Mouse (Mus musculus) lung, embryonic 15.5 days (tissue): Measurements from ENCODE around the gene Fgfr2. TPM values are rescaled to one million over a fixed set of nuclear protein-coding genes. Genes with fewer than 3 reads are reported as not detected.

ENCODE experiments used
- ATAC-seq: fragments of 200-750 bp; cut with Nextera tagmentation; 2 replicates; pipeline ENCODE4 v1.8.0; 2017; ENCODE audit warnings: moderate number of reproducible peaks, borderline replicate concordance; ENCODE audit not compliant: low FRiP score, low TSS enrichment; ENCODE audit errors: extremely low read depth
- H3K27ac ChIP-seq: fragments of 300-500 bp; sonication (generic); 2 replicates; pipeline ENCODE4 v1.5.1; 2015; ENCODE audit warnings: moderate library complexity, mild to moderate bottlenecking, inconsistent platforms
- H3K27me3 ChIP-seq: fragments of 300-500 bp; sonication (generic); 2 replicates; pipeline ENCODE4 v1.6.1; 2015; ENCODE audit warnings: inconsistent platforms
- H3K36me3 ChIP-seq: fragments of 300-500 bp; sonication (generic); 2 replicates; pipeline ENCODE4 v1.6.1; 2015; ENCODE audit warnings: inconsistent platforms
- H3K4me1 ChIP-seq: fragments of 300-500 bp; sonication (generic); 2 replicates; pipeline ENCODE4 v1.6.1; 2015; ENCODE audit warnings: inconsistent platforms
- H3K4me2 ChIP-seq: fragments of 300-500 bp; sonication (generic); 2 replicates; pipeline ENCODE4 v1.6.1; 2015; ENCODE audit warnings: inconsistent platforms, mild to moderate bottlenecking, moderate library complexity
- H3K4me3 ChIP-seq: fragments of 300-500 bp; sonication (generic); 2 replicates; pipeline ENCODE4 v1.5.1; 2015; ENCODE audit warnings: mild to moderate bottlenecking, inconsistent platforms
- H3K9ac ChIP-seq: fragments of 300-500 bp; sonication (generic); 2 replicates; pipeline ENCODE4 v1.6.1; 2015; ENCODE audit warnings: inconsistent platforms
- H3K9me3 ChIP-seq: fragments of 300-500 bp; sonication (generic); 2 replicates; pipeline ENCODE4 v1.6.1; 2016; ENCODE audit warnings: inconsistent platforms
- WGBS: fragments of 180-500 bp; shearing (Covaris S2); methylation state at CpG from one replicate; pipeline ENCODE4 v1.1.7; 2015; 5-methylcytosine and 5-hydroxymethylcytosine counted together
- polyA plus RNA-seq: library from polyadenylated mRNA; unstranded; fragments of >200 nt; fragmentation: Nextera tagmentation; extraction: Ambion mirVana; gene quantifications from 2 replicates; pipeline ENCODE4 v1.2.1, GENCODE M21; 2015

Fgfr2 gene
- polyA plus RNA-seq, 1 experiment from 2014 or later, result 160 TPM

- Histone ChIP-seq H3K4me1 (peaks cover 13% of the 10 kb centered on the region; the same call in 1 of the 2 replicates), H3K36me3 (peaks cover 3% of the 10 kb centered on the region; the same call in 1 of the 2 replicates), H3K4me3 (no peak overlapping the region), H3K9me3 (no peaks in the 10 kb centered on the region), H3K27ac (no peak overlapping the region), H3K4me2 (no peak overlapping the region), H3K9ac (no peak overlapping the region), H3K27me3 (no peaks in the 10 kb centered on the region)
- no peak for ATAC-seq
- 87% methylated on average over 2 of the region's 2 CpGs for WGBS
Measured at GRCm38 (mm10) chr7:132816528-132816927, 306.6 kb downstream of the Fgfr2 start.

DNA sequence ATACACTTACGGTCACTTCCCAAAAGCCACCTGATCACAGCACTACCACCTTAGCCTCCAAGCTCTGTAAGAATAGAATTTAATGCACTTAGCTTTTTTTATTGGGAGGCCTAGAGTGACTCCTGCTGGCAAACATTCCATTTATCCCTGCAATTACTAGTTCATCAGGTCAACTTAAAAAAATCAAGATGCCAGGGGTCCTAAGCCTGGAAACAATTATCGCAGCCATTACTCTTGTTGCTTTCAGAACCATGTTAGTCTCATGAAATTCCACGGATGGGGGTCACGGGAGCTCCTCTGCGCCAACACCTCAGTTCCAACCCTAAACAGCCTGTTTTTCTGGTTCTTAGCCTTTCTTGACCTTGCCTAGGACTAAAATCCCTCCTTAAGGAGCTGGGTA is 308.1 kb downstream of the Fgfr2 start:
- Histone ChIP-seq H3K27ac (no peak overlapping the region), H3K9me3 (no peaks in the 10 kb centered on the region), H3K4me3 (no peak overlapping the region), H3K4me1 (peaks cover 25% of the 10 kb centered on the region), H3K36me3 (peaks cover 3% of the 10 kb centered on the region; the same call in 1 of the 2 replicates), H3K9ac (no peak overlapping the region), H3K4me2 (no peak overlapping the region), H3K27me3 (no peaks in the 10 kb centered on the region)
- WGBS, result 67% methylated on average over 5 of the region's 5 CpGs
- ATAC-seq, result no peak

DNA sequence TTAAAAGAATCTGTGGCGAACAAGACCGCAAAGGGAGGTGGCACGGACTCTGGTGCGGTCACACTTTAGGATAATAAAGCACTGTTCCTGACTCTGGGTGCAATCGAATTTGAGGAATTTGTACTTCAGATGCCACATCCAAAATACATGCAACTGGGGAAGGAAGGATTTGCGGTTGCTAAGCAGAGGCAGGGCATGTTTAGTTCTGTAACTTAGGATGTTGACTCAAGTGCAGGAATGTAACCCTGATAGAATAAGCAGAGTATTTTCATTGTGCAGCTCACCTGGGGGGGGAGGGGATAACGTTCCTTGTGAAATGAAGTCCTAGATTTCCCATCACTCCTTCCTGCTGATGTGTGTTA is 309.1 kb downstream of the Fgfr2 start:
- H3K9ac ChIP-seq, result peak overlapping the region; percentile 78
- no peaks in the 10 kb centered on the region for H3K27me3 ChIP-seq
- peaks cover 3% of the 10 kb centered on the region; the same call in 1 of the 2 replicates for H3K36me3 ChIP-seq
- ATAC-seq, result no peak
- no peaks in the 10 kb centered on the region for H3K9me3 ChIP-seq
- peak overlapping the region; percentile 70 for H3K4me3 ChIP-seq
- peak overlapping the region; percentile 85 for H3K4me2 ChIP-seq
- 1% methylated on average over 7 of the region's 7 CpGs for WGBS
- peak overlapping the region; percentile 96 for H3K27ac ChIP-seq
- H3K4me1 ChIP-seq, result peaks cover 35% of the 10 kb centered on the region

DNA sequence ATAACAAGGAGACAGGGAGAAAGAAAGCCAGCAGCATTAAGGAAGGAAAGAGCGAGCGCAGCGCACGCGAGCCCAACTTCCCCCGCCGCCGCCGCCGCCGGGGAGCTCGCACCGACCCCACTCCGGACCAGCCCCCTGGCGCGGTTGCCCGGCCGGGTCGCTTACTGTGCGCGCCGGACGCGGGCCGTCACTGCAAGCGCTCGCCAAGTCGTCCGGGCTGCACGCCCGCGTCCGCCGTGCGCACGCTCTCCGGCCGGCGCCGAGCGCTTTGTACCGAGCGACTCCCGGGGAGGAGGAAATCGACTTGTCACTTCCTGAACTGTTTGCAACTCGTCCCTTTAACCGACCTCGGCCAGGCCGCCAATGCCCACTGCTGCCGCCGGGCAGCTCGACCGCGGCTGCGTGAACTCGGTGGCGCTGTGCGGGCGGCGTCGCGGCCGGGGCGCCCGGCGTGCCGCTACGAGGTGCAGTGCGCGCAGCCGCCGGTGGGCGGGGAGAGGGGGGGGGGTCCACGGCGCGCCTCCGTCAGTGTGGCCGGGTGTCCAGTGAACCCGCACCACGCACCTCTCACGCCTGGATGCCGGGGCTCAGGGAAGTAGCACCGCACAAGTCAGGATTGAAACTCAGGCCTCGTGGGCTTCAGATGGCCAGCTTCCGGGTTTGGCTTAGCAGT is 309.6 kb downstream of the Fgfr2 start, which contains the start of gene Fam53b:
Gene Fam53b, minus strand, starts transcription at position 471 of the 673 bp plus-strand sequence.
- no peaks in the 10 kb centered on the region for H3K9me3 ChIP-seq
- 1% methylated on average over 85 of the region's 85 CpGs for WGBS
- no peaks in the 10 kb centered on the region for H3K27me3 ChIP-seq
- peak; percentile 61 for ATAC-seq
- H3K4me2 ChIP-seq, result peak within 1 kb of the TSS; percentile 85
- peaks cover 3% of the 10 kb centered on the region; the same call in 1 of the 2 replicates for H3K36me3 ChIP-seq
- peak within 1 kb of the TSS; percentile 78 for H3K9ac ChIP-seq
- peak within 1 kb of the TSS; percentile 96 for H3K27ac ChIP-seq
- peak within 1 kb of the TSS; percentile 70 for H3K4me3 ChIP-seq
- peaks cover 41% of the 10 kb centered on the region for H3K4me1 ChIP-seq

GRCm38 (mm10) chr7:132812619-132813415 is 310.3 kb downstream of the Fgfr2 start:
- H3K27ac ChIP-seq, result peak overlapping the region; percentile 96
- H3K4me3 ChIP-seq, result peak overlapping the region; percentile 70
- under 1% methylated on average over 59 of the region's 59 CpGs for WGBS
- peak overlapping the region; percentile 78 for H3K9ac ChIP-seq
- H3K9me3 ChIP-seq, result no peaks in the 10 kb centered on the region
- peak; percentile 31; the same call in 1 of the 2 replicates for ATAC-seq
- peaks cover 48% of the 10 kb centered on the region for H3K4me1 ChIP-seq
- peak overlapping the region; percentile 85 for H3K4me2 ChIP-seq
- H3K36me3 ChIP-seq, result no peaks in the 10 kb centered on the region
- H3K27me3 ChIP-seq, result no peaks in the 10 kb centered on the region

DNA sequence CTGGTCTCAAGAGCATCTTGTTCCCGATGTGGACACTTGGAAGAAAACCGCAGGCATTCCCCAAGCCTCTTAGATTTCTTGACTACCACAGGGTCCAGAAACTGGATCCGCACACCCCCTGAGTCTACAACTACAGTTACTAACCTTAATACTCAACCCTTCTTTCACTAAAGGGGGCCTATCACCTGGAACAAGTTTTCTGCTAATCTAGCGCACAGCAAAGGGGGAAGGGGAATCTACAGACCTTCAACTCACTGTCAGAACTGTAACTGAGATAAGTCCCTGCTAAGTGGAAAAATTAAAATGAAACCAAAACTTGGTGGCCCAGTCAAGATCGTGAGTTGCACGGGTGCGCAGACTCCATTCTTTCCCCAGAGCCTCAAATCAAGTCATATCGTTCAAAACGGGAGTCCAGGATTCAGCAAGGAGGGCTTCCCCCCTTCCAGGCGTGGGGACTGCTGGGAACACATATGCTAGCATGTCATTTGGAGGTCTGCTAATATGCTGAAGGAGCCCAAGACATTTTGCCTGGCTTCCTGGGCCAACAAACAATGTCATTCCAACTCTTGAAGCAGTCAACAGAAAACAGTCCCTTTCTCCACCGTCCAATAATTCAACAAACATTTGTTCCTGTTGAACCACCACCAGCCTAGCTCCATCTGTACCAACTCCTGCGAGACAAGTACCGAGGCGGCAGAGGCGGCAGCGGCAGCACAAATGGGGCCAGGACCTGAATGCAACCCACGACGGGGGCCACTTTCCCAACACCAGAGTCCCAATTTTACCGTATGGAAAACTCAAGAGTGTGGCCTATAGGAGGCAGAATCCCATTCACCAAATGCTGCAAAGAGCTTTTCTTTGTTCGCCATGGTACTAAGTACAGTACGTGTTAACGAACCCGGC is 311.2 kb downstream of the Fgfr2 start:
- Histone ChIP-seq H3K36me3 (no peaks in the 10 kb centered on the region), H3K4me2 (peak overlapping the region; percentile 85), H3K9ac (peak overlapping the region; percentile 78), H3K27me3 (no peaks in the 10 kb centered on the region), H3K9me3 (no peaks in the 10 kb centered on the region), H3K4me3 (peak overlapping the region; percentile 70), H3K27ac (peak overlapping the region; percentile 96), H3K4me1 (peaks cover 56% of the 10 kb centered on the region)
- ATAC-seq, result no peak
- 14% methylated on average over 23 of the region's 23 CpGs for WGBS

DNA sequence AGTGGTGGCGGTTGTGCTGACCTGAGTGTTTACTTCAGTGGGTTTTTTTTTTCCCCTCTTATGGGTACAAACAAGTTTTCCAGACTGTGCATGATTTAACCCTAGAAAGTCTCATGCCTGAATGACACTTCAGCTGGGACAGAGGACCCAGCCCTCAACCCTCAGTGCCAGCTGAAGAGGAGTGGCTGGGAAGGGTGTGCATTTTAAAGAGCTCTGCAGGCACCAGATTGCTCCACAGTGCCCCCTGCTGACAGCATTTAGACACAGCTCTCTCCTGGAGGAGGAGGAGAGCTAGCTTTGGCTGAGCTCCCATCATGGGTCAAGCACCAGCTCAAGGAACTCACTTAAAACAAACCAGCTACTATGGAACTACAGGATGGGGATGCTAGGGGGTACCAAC is 312.3 kb downstream of the Fgfr2 start:
- peaks cover 67% of the 10 kb centered on the region for H3K4me1 ChIP-seq
- no peak for ATAC-seq
- no peaks in the 10 kb centered on the region for H3K9me3 ChIP-seq
- peak overlapping the region; percentile 85 for H3K4me2 ChIP-seq
- H3K27ac ChIP-seq, result peak overlapping the region; percentile 96; the same call in 1 of the 2 replicates
- peak overlapping the region; percentile 70 for H3K4me3 ChIP-seq
- H3K27me3 ChIP-seq, result no peaks in the 10 kb centered on the region
- 39% methylated on average over 1 of the region's 1 CpGs for WGBS
- H3K9ac ChIP-seq, result no peak overlapping the region
- H3K36me3 ChIP-seq, result no peaks in the 10 kb centered on the region

DNA sequence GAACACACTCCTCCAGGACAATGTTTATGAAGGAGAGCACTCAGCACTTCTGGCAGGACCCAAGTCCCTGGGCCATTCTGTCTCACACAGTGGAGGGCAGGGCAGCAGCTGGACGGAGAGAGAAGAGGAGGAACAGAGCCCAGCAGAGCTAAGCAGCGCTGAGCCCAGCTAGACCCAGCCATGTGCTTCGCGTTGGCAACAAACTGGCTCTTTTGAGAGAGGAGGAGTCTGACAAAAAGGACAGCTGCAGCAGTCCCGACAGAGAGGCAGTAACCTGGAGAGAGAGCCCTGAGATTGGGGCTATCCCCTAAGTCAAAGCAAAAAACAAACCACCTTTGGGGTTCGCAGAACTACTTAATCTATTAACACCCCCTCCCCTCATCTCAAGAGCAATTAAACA is 312.8 kb downstream of the Fgfr2 start:
- Histone ChIP-seq H3K9me3 (no peaks in the 10 kb centered on the region), H3K36me3 (no peaks in the 10 kb centered on the region), H3K27ac (peak overlapping the region; percentile 76), H3K4me2 (peak overlapping the region; percentile 85), H3K27me3 (no peaks in the 10 kb centered on the region), H3K9ac (0 out of 2 replicates have a peak overlapping the region, but pooled peaks have one; percentile 8), H3K4me3 (no peak overlapping the region), H3K4me1 (peaks cover 71% of the 10 kb centered on the region)
- 18% methylated on average over 6 of the region's 6 CpGs for WGBS
- ATAC-seq, result no peak

- Histone ChIP-seq H3K4me3 (no peak overlapping the region), H3K4me1 (peaks cover 74% of the 10 kb centered on the region), H3K9me3 (no peaks in the 10 kb centered on the region), H3K27ac (peak overlapping the region; percentile 76), H3K9ac (0 out of 2 replicates have a peak overlapping the region, but pooled peaks have one; percentile 37), H3K36me3 (no peaks in the 10 kb centered on the region), H3K27me3 (no peaks in the 10 kb centered on the region), H3K4me2 (peak overlapping the region; percentile 85)
- ATAC-seq, result no peak
- WGBS, result 38% methylated on average over 6 of the region's 6 CpGs
Measured at GRCm38 (mm10) chr7:132809721-132810120, 313.4 kb downstream of the Fgfr2 start.

DNA sequence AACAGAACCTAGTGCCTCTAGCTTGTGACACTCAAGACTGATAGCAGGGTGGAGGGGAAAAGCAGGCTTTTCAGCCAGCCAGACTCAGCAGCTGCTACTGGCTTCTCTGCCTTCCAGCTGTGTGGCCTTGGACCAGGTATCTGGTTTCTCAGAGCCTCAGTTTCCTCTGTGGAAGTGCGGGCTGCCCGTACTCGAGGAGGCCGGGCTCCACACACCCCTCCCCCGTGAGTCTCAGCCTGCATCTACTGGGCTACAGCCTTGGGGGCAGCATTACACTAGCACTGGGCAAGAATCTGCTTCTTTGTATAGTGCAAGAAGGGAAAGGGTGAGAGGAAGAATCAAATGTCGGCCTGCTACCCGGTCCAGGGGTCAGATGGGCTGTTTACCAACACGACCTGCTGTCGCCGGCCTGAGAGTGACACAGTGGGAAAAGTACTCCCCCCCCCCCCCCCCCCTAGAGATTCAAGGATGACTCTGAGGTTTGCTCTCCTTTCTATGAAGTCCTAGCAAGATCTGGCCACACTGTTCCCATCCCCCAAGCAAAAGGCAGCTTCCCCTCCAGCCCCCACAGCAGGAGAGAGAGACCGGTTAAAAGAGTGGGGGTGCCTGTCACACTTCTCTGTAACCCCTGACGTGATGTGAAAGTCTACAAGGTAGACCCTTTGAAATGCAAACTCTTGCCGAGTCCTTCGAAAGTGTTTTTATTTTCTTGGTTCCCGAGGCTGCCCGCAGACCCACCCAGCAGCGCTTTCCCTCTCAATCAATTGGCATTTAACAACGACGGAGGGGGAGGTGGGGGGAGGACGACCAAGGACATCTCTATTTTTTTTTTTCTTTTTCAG is 314.1 kb downstream of the Fgfr2 start:
- 0 out of 2 replicates have a peak, but pooled peaks have one; percentile 13 for ATAC-seq
- no peaks in the 10 kb centered on the region for H3K27me3 ChIP-seq
- WGBS, result 6% methylated on average over 20 of the region's 20 CpGs
- no peaks in the 10 kb centered on the region for H3K36me3 ChIP-seq
- peak overlapping the region; percentile 37 for H3K9ac ChIP-seq
- no peak overlapping the region for H3K4me3 ChIP-seq
- H3K4me2 ChIP-seq, result peak overlapping the region; percentile 85
- H3K9me3 ChIP-seq, result no peaks in the 10 kb centered on the region
- H3K4me1 ChIP-seq, result peaks cover 78% of the 10 kb centered on the region
- peak overlapping the region; percentile 76 for H3K27ac ChIP-seq
